Mouse (Mus musculus) testis, adult 2 months (tissue): ENCODE data around the gene Ttc6.

ENCODE experiments used
- CTCF ChIP-seq: fragments of 200-500 bp; IDR thresholded peaks from 2 replicates; pipeline ENCODE4 v1.5.1; 2012; ENCODE audit warnings: low read depth, mild to moderate bottlenecking, inconsistent platforms, low read length, moderate library complexity; ENCODE audit not compliant: control insufficient read depth, insufficient read depth, insufficient replicate concordance
- POLR2A ChIP-seq: fragments of 200-500 bp; IDR thresholded peaks from 2 replicates; pipeline ENCODE4 v1.6.1; 2012; ENCODE audit warnings: low read depth, mild to moderate bottlenecking, inconsistent platforms, low read length, moderate library complexity; ENCODE audit not compliant: control insufficient read depth

DNA sequence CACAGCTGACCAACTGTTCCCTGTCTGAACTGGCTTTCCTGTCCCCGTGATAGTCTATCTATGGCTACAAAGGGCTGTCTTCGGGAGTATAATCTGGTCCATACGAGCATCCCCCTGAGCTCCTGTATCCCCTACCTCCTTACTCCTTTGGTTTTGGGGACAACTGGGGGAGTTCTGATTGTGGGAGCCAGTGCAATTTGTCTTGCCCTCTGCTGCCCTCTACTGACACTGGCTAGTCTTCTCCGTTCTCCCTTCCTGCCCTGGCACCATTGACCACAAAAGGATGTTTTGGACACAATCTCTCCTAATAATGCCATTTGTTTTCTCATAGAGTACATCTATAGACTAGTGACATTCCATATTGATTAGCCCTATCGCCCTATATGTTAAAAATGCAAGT is 223.6 kb downstream of the Ttc6 start:
- TF ChIP-seq POLR2A (no peak), CTCF (peak; percentile 42; the same call in 1 of the 2 replicates)
